Mouse (Mus musculus): ENCODE measurements around the gene Hbb-bs. TPM values are rescaled to one million over a fixed set of nuclear protein-coding genes. Genes with fewer than 3 reads are reported as not detected.

Hbb-bs gene
- 567 and 639 TPM in 2 replicates for polyA plus RNA-seq (2016; fragmentation: Nextera tagmentation; extraction: Ambion mirVana)

GRCm38 (mm10) chr7:103827808-103828207 lies at the start of gene Hbb-bs:
Gene Hbb-bs, minus strand, starts transcription at chr7:103828096.
- 93% methylated on average over 4 of the region's 4 CpGs for WGBS
- H3K4me1 ChIP-seq = no peaks in the 10 kb centered on the region
- H3K4me3 ChIP-seq = no peak within 1 kb of the TSS
- no peaks in the 10 kb centered on the region for H3K36me3 ChIP-seq
- H3K4me2 ChIP-seq (replicated peaks) = no peak within 1 kb of the TSS
- no peak within 1 kb of the TSS for H3K9ac ChIP-seq
- no peak for ATAC-seq (ENCODE audit: low FRiP score, low read depth)
- no peaks in the 10 kb centered on the region for H3K27me3 ChIP-seq (replicated peaks)
- no peak within 1 kb of the TSS for H3K27ac ChIP-seq
- H3K9me3 ChIP-seq = no peaks in the 10 kb centered on the region

DNA sequence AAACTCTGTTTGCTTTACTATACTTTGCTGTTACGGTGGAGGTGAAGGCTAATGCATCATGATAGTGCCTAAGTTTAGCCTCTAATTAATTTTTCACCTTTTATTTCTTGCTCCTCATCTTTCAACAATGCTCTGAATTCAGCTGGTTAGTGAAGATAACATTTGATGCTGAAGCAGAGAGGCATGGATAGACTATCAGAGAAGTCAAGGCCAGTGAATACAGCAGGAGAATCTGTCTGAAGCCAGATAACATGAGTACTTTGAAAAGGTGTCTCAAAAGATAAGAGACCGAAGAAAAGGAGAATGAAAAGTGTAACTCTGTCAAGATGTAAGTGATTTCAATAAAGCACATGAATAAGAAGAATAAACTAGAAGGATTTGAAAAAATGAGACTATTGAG lies 49.2 kb upstream of the Hbb-bs start:
- Histone ChIP-seq H3K4me1 (no peaks in the 10 kb centered on the region), H3K27ac (no peak overlapping the region), H3K27me3 (replicated peaks) (no peaks in the 10 kb centered on the region), H3K4me2 (replicated peaks) (no peak overlapping the region), H3K36me3 (no peaks in the 10 kb centered on the region), H3K9me3 (no peaks in the 10 kb centered on the region), H3K4me3 (no peak overlapping the region), H3K9ac (no peak overlapping the region)
- ATAC-seq (ENCODE audit: low FRiP score, low read depth) = no peak
- 91% methylated on average over 2 of the region's 2 CpGs for WGBS

DNA sequence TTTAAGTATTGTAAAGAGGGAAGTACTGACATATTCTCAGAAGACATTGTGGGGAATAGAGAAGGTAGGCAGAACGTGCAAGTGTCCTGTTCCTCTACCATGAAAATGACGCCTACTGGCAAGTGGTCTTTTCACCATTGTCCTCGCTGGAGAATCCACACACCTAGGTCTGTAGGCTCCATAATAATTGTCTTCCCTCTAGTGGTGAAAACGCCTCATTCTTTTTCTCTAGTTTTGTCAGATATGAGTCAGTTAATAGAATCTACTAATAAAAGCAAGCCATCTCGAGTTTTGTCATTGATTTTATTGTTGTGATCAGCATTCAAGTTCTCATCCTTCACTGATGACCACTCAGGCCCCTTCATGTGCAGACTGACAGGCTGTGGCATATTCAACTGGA lies 46.6 kb upstream of the Hbb-bs start:
- no peak overlapping the region for H3K27ac ChIP-seq
- WGBS = 59% methylated on average over 5 of the region's 5 CpGs
- H3K4me3 ChIP-seq = no peak overlapping the region
- no peak overlapping the region for H3K9ac ChIP-seq
- H3K4me2 ChIP-seq (replicated peaks) = no peak overlapping the region
- H3K4me1 ChIP-seq = no peaks in the 10 kb centered on the region
- no peaks in the 10 kb centered on the region for H3K36me3 ChIP-seq
- H3K27me3 ChIP-seq (replicated peaks) = no peaks in the 10 kb centered on the region
- no peaks in the 10 kb centered on the region for H3K9me3 ChIP-seq
- ATAC-seq (ENCODE audit: low FRiP score, low read depth) = no peak

DNA sequence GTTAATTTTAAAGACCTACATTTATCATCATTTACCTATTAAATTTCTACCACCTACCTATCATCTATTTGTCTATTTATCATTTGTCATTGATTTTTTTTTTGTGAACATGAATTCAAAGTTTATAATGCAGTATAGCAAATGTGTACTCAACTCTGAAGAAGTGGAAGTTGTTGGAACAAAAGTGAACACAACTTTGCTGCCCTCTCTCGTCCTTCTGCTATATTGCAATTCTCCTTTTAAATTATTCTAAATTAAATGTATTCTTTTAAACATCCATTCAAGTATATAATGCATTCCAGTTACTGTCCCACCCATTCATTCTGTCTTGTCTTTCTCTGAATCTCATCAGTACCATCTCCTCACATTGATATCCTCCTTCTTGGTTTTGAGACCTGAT lies 45.2 kb upstream of the Hbb-bs start:
- no peak overlapping the region for H3K4me2 ChIP-seq (replicated peaks)
- no peak overlapping the region for H3K27ac ChIP-seq
- H3K4me3 ChIP-seq = no peak overlapping the region
- no peak for ATAC-seq (ENCODE audit: low FRiP score, low read depth)
- no peaks in the 10 kb centered on the region for H3K36me3 ChIP-seq
- no peaks in the 10 kb centered on the region for H3K9me3 ChIP-seq
- H3K9ac ChIP-seq = no peak overlapping the region
- H3K4me1 ChIP-seq = no peaks in the 10 kb centered on the region
- 4% methylated on average over 1 of the region's 1 CpGs for WGBS
- H3K27me3 ChIP-seq (replicated peaks) = no peaks in the 10 kb centered on the region

GRCm38 (mm10) chr7:103870667-103871066 lies 42.8 kb upstream of the Hbb-bs start:
- Histone ChIP-seq H3K27ac (no peak overlapping the region), H3K4me3 (no peak overlapping the region), H3K36me3 (no peaks in the 10 kb centered on the region), H3K9ac (no peak overlapping the region), H3K4me2 (replicated peaks) (no peak overlapping the region), H3K9me3 (no peaks in the 10 kb centered on the region), H3K4me1 (no peaks in the 10 kb centered on the region), H3K27me3 (replicated peaks) (no peaks in the 10 kb centered on the region)
- ATAC-seq (ENCODE audit: low FRiP score, low read depth) = no peak

DNA sequence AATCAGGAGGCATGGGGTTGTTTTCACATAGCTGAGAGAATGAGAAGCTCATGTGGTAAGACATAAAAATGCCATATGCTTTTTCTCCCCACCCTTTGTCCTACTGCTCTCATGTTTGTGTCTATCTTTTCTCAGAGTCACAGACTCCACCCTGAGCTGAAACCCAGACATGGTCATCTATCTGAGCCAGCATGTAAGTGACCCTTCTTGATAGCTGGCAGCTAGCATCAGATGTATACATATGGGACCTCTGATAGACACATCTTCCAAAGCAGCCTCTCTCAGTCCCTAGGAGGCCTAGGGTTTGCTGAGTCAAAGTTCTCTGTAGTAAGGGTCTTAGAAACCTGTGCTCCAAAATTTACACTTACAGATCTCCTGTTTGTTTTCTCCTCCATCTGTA lies 37.8 kb upstream of the Hbb-bs start:
- no peaks in the 10 kb centered on the region for H3K4me1 ChIP-seq
- no peaks in the 10 kb centered on the region for H3K36me3 ChIP-seq
- no peak overlapping the region for H3K4me2 ChIP-seq (replicated peaks)
- no peak overlapping the region for H3K27ac ChIP-seq
- no peak for ATAC-seq (ENCODE audit: low FRiP score, low read depth)
- no peaks in the 10 kb centered on the region for H3K27me3 ChIP-seq (replicated peaks)
- no peak overlapping the region for H3K4me3 ChIP-seq
- H3K9me3 ChIP-seq = no peaks in the 10 kb centered on the region
- no peak overlapping the region for H3K9ac ChIP-seq

DNA sequence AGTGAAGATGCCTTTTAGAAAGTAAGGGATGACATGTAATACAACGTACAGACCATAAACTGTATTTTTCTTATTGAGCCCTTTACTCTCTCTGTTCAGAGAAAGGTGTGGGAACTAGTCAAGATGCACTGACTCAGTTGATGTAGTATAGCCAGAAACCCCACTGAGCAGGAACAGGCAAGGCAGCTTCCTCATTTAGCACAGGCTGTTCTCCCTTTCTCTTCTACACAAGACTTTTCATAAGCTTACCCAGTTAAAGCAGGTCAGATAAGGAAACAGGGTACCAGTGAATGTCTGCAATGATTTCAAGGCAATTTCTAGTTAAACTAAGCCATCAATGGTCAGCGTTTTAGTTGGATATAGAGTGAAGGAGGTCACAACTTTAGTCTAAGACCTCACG lies 33.6 kb upstream of the Hbb-bs start:
- ATAC-seq (ENCODE audit: low FRiP score, low read depth) = no peak
- H3K27ac ChIP-seq = no peak overlapping the region
- H3K9ac ChIP-seq = no peak overlapping the region
- H3K27me3 ChIP-seq (replicated peaks) = no peaks in the 10 kb centered on the region
- no peaks in the 10 kb centered on the region for H3K9me3 ChIP-seq
- no peak overlapping the region for H3K4me2 ChIP-seq (replicated peaks)
- H3K4me3 ChIP-seq = no peak overlapping the region
- WGBS = 86% methylated on average over 3 of the region's 3 CpGs
- no peaks in the 10 kb centered on the region for H3K4me1 ChIP-seq
- no peaks in the 10 kb centered on the region for H3K36me3 ChIP-seq

DNA sequence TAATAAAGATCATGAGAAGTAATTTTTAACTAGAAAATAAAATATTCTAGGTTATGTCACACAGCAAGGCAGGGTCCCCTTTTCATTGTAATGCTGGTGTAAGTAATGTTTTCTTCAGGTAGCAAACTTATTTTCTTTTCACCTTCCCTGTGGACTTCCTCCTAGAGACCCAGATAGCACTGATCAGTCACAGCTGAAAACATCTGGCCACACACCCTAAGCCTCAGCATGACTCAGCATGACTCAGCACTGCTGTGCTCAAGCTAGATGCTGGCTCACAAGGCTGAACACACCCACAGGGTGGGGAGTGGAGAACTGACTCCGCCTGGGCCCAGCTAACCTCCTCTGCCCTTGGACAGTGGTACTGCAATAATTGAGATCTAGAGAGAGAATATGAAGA lies 33.0 kb upstream of the Hbb-bs start:
- Histone ChIP-seq H3K9me3 (no peaks in the 10 kb centered on the region), H3K4me1 (no peaks in the 10 kb centered on the region), H3K4me3 (no peak overlapping the region), H3K36me3 (no peaks in the 10 kb centered on the region), H3K9ac (no peak overlapping the region), H3K4me2 (replicated peaks) (no peak overlapping the region), H3K27ac (no peak overlapping the region), H3K27me3 (replicated peaks) (no peaks in the 10 kb centered on the region)
- WGBS = 68% methylated on average over 1 of the region's 1 CpGs
- ATAC-seq (ENCODE audit: low FRiP score, low read depth) = no peak

- no peak overlapping the region for H3K9ac ChIP-seq
- no peaks in the 10 kb centered on the region for H3K9me3 ChIP-seq
- H3K4me1 ChIP-seq = no peaks in the 10 kb centered on the region
- no peak overlapping the region for H3K4me3 ChIP-seq
- no peak overlapping the region for H3K4me2 ChIP-seq (replicated peaks)
- 81% methylated on average over 2 of the region's 2 CpGs for WGBS
- no peaks in the 10 kb centered on the region for H3K36me3 ChIP-seq
- H3K27me3 ChIP-seq (replicated peaks) = no peaks in the 10 kb centered on the region
- no peak overlapping the region for H3K27ac ChIP-seq
- ATAC-seq (ENCODE audit: low FRiP score, low read depth) = no peak
Observed at GRCm38 (mm10) chr7:103859076-103859475, 31.2 kb upstream of the Hbb-bs start.

- Histone ChIP-seq H3K4me2 (replicated peaks) (no peak overlapping the region), H3K36me3 (no peaks in the 10 kb centered on the region), H3K27me3 (replicated peaks) (no peaks in the 10 kb centered on the region), H3K4me3 (no peak overlapping the region), H3K27ac (no peak overlapping the region), H3K9me3 (no peaks in the 10 kb centered on the region), H3K4me1 (no peaks in the 10 kb centered on the region), H3K9ac (no peak overlapping the region)
- 69% methylated on average over 1 of the region's 1 CpGs for WGBS
- ATAC-seq (ENCODE audit: low FRiP score, low read depth) = no peak
Observed at GRCm38 (mm10) chr7:103854669-103855068, 26.8 kb upstream of the Hbb-bs start.

GRCm38 (mm10) chr7:103853090-103853489 lies 25.2 kb upstream of the Hbb-bs start, which contains the start of gene Hbb-y:
Gene Hbb-y, minus strand, starts transcription at chr7:103853216.
- Histone ChIP-seq H3K4me3 (no peak within 1 kb of the TSS), H3K4me2 (replicated peaks) (no peak within 1 kb of the TSS), H3K4me1 (no peaks in the 10 kb centered on the region), H3K27me3 (replicated peaks) (no peaks in the 10 kb centered on the region), H3K9me3 (no peaks in the 10 kb centered on the region), H3K36me3 (no peaks in the 10 kb centered on the region), H3K27ac (no peak within 1 kb of the TSS), H3K9ac (no peak within 1 kb of the TSS)
- WGBS = 71% methylated on average over 2 of the region's 2 CpGs
- no peak for ATAC-seq (ENCODE audit: low FRiP score, low read depth)

GRCm38 (mm10) chr7:103844525-103845325 lies 16.8 kb upstream of the Hbb-bs start:
- WGBS = 59% methylated on average over 2 of the region's 2 CpGs
- H3K4me1 ChIP-seq = no peaks in the 10 kb centered on the region
- no peak overlapping the region for H3K4me2 ChIP-seq (replicated peaks)
- no peak for ATAC-seq (ENCODE audit: low FRiP score, low read depth)
- no peaks in the 10 kb centered on the region for H3K9me3 ChIP-seq
- no peaks in the 10 kb centered on the region for H3K27me3 ChIP-seq (replicated peaks)
- no peak overlapping the region for H3K4me3 ChIP-seq
- no peak overlapping the region for H3K27ac ChIP-seq
- H3K9ac ChIP-seq = no peak overlapping the region
- H3K36me3 ChIP-seq = no peaks in the 10 kb centered on the region

GRCm38 (mm10) chr7:103843034-103843433 lies 15.1 kb upstream of the Hbb-bs start, which contains the start of gene Hbb-bh1:
Gene Hbb-bh1, minus strand, starts transcription at chr7:103843164.
- H3K9me3 ChIP-seq = no peaks in the 10 kb centered on the region
- 94% methylated on average over 2 of the region's 2 CpGs for WGBS
- H3K9ac ChIP-seq = no peak within 1 kb of the TSS
- no peak within 1 kb of the TSS for H3K27ac ChIP-seq
- H3K4me1 ChIP-seq = no peaks in the 10 kb centered on the region
- ATAC-seq (ENCODE audit: low FRiP score, low read depth) = no peak
- H3K36me3 ChIP-seq = no peaks in the 10 kb centered on the region
- no peak within 1 kb of the TSS for H3K4me3 ChIP-seq
- no peaks in the 10 kb centered on the region for H3K27me3 ChIP-seq (replicated peaks)
- no peak within 1 kb of the TSS for H3K4me2 ChIP-seq (replicated peaks)
